Mouse (Mus musculus): ENCODE measurements around the gene Slc19a1.

GRCm38 (mm10) chr10:77004936-77005335, 27.1 kb upstream of the Slc19a1 start:
- TF ChIP-seq CTCF (IDR thresholded peaks at IDR 0.05; ENCODE audit: control insufficient read depth, insufficient read depth, low read length) (no peak), POLR2A (IDR thresholded peaks at IDR 0.05; ENCODE audit: borderline replicate concordance, control insufficient read depth, low read depth, low read length) (no peak)

All from bone marrow, adult 2 months (tissue).